Mouse (Mus musculus) cerebellum, postnatal 10 days (tissue): ENCODE measurements at regions not wholly inside any gene's neighbourhood (a gene's known extent, or its start where the extent isn't known, plus 50 kb on each side); places are given as distances from the start of the nearest gene placed in this dataset.

Source experiments
- DNase-seq, 2 experiments: peaks; one replicate each; pipeline ENCODE4 v3.0.0; 2021; ENCODE audit warnings: mixed read lengths in 2 of 2

DNA sequence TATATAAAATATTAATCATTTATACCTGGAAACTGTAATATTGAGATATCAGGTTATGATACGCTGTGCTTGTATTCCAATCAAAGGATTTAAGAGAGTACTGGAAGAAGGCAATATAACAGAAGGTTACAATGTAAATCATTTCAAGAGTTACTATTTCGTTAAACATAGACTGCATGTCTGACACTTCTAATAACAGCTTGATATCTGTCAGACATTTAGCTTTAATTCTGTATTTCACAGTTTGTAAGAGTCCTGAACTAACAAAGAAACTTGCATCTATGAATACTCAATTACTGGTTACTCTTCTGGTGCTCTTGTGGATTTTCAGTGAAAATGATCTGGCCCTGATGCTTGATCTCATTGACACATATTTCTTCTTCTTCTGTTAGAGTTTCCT, 840.6 kb downstream of the Cdh9 start:
- DNase-seq: no peak

- DNase-seq: no peak
Measured at GRCm38 (mm10) chr15:17588617-17589016, 860.1 kb downstream of the Cdh9 start.

DNA sequence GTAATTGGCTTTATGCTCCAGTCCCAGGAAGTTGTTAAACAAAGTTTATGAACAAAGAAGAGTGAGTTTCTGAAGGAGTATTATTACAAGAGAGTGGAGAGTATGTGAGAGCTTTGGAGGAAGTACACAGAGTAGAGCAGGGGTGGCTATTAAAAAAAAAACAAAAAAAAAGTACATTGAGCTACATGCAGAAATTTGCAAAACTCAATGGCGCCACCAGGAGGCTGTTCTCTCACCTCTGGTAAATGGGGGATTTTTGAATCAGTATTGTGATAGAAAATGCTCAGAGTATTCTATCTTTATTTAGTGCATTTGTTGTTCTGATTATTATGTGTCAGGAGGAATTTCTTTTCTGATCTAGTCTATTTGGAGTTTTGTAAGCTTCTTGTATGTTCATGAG, 875.8 kb downstream of the Cdh9 start:
- DNase-seq: peak; percentile 38 to 42

DNA sequence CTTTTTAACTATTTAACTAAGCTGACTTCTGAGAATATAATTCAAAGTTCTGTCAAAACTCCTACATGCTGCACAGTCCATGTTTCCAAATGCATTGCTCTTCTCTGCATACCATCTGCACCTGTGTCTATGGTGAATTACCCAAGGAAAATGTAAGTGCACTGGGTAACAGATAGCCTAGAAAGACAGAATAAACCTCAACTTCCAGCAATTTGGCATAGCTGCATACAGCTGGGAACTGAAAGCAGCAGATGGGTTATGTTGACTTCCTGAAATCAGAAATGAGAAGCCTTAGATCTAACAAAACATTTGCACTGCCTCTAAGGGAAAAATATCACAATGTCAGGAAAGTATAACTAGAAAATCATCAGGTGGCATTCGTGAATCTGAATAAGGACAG, 886.4 kb downstream of the Cdh9 start:
- no peak for DNase-seq

- DNase-seq: no peak
Measured at GRCm38 (mm10) chr15:17641218-17641617, 912.7 kb downstream of the Cdh9 start.
